Mouse (Mus musculus) cortical plate, adult 2 months (tissue): ENCODE data around the gene Il21r.

Experiments used
- CTCF ChIP-seq: fragments of 200-500 bp; IDR thresholded peaks from 2 replicates; pipeline ENCODE4 v1.5.1; 2011; ENCODE audit warnings: mild to moderate bottlenecking, control low read depth, low read length; ENCODE audit not compliant: insufficient read depth; ENCODE audit errors: extremely low read depth
- POLR2A ChIP-seq: fragments of 200-500 bp; IDR thresholded peaks from 2 replicates; pipeline ENCODE4 v1.6.1; 2011; ENCODE audit warnings: mild to moderate bottlenecking, low read length, control low read depth; ENCODE audit not compliant: insufficient read depth; ENCODE audit errors: extremely low read depth

DNA sequence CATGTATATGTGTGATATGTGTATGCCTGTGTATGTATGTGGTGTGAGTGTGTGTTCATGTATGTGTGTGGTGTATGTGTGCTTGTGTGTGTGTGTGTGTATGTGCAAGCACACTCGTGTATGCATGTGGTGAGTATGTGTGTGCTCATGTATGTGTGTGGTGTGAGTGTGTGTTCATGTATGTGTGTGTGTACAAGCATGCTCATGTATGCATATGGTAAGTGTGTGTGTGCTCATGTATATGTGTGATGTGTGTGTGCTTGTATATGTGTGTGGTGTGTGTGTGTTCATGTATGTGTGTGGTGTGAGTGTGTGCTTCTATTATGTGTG is 23.0 kb upstream of the Il21r start:
- TF ChIP-seq CTCF, result no peak
- no peak for TF ChIP-seq POLR2A
